Mouse (Mus musculus): Measurements from ENCODE around the gene Atxn1.

Gene Atxn1

DNA sequence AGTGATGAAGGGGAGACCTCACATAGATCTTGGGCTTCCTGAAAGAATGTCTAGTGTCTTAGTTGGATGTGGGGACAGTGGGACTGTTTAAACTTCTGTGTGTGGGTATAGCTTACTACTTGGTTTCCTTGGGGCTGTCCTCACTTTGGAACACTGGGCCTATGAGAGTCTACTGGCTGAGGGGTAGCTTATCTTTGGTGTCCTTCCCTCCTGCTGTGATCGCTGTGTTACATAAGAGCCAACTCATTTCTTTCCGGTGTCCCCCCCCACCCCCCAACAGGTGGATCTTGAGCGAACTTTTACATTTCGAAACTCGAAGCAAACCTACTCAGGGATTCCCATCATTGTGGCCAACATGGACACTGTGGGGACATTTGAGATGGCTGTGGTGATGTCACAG, 450.7 kb downstream of the Atxn1 start:
- CTCF ChIA-PET = interaction anchor here in 2 of 4 experiments (0.6 kb wide), 2 partner anchors 58 to 508 kb away, joined by 3 to 6 read pairs; no protein-coding TSS in a partner anchor
- POLR2A ChIA-PET = interaction anchor here in 2 of 4 experiments (0.6 to 1.0 kb wide), 2 partner anchors 11 to 538 kb away, joined by 3 read pairs; no protein-coding TSS in a partner anchor

DNA sequence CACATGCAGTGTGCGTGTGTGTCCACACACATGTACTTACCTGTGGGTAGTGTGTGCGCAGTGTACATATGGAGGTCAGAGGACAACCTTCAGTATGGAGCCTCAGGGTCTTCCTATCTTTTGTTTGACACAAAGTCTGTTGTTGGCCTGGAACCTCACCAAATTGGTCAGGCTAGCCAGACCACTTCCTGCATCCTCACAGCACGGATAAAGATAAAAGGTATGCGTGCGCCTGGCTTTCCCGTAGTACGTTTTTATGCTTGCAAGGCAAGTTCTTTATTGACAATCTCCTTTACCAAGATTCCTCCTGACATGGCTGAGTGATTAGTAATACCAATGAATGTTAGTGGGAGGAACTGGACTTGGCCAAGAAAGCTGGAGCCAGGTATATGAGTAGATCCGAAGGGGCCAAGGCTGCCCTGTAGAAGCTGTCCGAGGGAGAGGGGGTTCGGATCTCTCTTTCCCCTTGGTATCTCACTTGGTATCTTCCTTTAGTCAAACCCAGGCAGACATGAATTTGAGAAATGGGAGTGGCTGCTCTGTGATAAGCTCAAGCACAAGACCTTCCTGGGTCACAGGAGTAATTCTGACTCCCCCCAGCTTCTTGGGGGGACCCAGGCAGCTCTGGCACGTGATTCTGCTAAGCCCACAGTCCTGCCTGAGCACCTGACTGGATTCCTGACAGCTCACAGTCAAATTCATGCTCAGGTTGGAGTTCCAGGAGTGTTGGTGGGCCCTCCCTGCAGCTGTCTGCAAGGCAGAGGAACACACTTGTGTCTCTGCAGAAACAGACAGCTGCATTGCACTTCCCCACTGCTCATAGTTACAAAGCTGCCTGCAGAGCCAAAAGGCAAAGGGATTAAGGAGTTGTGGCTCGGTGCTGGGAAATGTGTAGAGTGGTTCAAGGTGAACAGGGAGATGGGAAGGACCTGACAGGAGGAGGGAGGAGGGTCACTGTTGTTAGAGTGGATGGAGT, 451.5 kb downstream of the Atxn1 start:
- POLR2A ChIA-PET = interaction anchor here in 2 of 4 experiments (0.6 to 1.0 kb wide), 3 partner anchors 12 to 537 kb away, joined by 3 to 5 read pairs (median 3); no protein-coding TSS in a partner anchor
- CTCF ChIA-PET = interaction anchor here in 2 of 4 experiments (0.6 kb wide), 2 partner anchors 59 to 507 kb away, joined by 3 to 6 read pairs; no protein-coding TSS in a partner anchor

DNA sequence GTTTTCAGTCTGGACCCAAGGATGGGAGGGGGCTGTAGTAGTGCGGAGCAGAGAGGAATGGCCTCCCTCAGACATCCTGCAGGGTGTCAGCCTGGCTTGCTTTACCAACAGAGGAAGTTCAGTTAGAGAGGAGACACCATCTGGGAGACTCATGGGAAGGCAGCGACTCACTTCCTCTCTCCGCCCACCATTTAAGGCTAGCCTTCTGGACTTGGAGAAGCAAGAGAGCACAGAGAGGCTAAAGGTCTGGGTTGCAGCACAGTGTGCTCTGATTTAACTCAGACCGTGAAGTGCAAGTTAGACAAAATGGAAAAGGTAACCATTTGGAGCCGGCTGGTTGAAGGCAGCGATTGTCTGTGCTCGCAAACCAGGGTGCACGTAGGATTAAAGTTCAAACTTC, 452.3 kb downstream of the Atxn1 start:
- ChIA-PET POLR2A (no interaction called here), CTCF (no interaction called here)

GRCm38 (mm10) chr13:45511706-45512435, 452.9 kb downstream of the Atxn1 start:
- ChIA-PET CTCF (interaction anchor here in 2 of 4 experiments (0.7 to 0.9 kb wide), 2 partner anchors 27 to 1292 kb away, joined by 3 to 10 read pairs; no protein-coding TSS in a partner anchor), POLR2A (interaction anchor here in 1 of 4 experiments (1.0 kb wide), 1 partner anchor 10 kb away, joined by 3 read pairs; no protein-coding TSS in a partner anchor)

- ChIA-PET POLR2A (interaction anchor here in 1 of 4 experiments (0.6 to 1.5 kb wide), 2 partner anchors 315 to 778 kb away, joined by 3 read pairs; no protein-coding TSS in a partner anchor), CTCF (interaction anchor here in 3 of 4 experiments (0.5 to 1.2 kb wide), 5 partner anchors 17 to 479 kb away, joined by 3 read pairs; no protein-coding TSS in a partner anchor)
Observed at GRCm38 (mm10) chr13:45509366-45509765, 455.4 kb downstream of the Atxn1 start.

DNA sequence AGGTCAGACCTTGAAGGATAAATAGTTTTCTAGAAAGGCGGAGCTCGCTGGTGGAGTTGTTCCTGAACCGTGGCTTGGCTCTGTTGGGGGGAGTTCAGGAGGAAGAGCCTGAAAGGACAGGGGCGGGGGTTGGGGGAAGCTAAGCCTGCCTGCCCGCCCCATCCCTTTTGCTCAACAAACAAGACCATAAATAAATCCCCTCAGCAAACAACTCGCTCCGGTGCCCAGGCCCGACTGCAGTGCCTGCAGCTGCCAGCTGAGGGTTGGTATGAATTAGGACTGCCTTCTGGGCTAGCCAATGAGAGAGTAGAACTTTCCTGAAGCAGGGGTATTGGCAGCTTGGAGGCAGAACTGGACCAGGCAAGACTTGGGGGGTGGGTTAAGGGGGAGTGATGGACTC, 456.3 kb downstream of the Atxn1 start:
- CTCF ChIA-PET = interaction anchor here in 2 of 4 experiments (1.0 to 1.7 kb wide), 5 partner anchors 31 to 478 kb away, joined by 3 to 7 read pairs (median 3); no protein-coding TSS in a partner anchor
- POLR2A ChIA-PET = interaction anchor here in 2 of 4 experiments (0.5 to 2.2 kb wide), 11 partner anchors 8 to 480 kb away, joined by 3 to 8 read pairs (median 3); no protein-coding TSS in a partner anchor

DNA sequence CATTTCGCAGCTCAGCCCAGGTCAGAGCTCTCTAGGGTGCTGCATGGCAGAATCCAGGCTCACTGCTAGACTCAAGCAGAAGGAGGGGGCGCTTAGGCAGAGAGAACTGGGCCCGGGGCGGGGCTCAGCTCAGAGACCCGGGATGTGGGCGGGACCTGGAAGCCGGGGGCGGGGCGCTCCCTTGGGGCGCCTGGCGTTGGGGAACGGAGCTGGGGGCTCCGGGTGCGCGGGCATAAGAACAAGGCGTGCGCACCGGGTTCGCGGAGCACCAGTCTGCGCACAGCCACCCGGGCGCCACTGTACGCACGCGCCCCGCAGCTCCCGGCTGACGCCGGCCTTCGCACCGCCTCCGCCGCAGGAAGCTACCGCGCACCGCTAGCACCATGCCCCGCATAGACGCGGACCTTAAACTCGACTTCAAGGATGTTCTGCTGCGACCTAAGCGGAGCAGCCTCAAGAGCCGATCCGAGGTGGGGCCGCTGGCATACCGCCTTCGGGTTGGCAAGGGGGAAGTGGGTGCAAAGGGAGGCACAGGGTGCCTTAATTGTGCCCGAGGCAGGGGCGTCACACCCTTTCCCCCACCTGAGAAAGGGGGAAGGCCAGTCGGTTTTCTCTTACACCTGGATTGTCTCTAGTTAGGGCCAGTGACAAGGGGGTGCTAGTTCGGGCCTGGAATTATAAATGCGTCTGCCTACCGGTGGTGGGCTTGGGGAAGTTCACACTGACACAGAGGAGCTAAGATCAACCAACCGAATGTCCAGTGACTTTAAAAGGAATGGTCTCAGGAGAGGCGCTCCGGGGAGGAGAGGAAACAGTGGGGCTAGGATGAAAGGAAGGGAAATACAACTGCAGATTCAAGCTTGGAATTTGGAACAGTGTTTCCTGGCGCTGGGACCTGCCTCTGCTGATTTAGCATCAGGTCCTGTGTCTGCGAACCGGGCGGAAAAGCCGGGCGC, 457.3 kb downstream of the Atxn1 start, which contains the start of gene Gmpr:
Gene Gmpr (plus strand): TSS at position 171 of the 956 bp plus-strand sequence.
- CTCF ChIA-PET = interaction anchor here in 3 of 4 experiments (0.6 to 1.7 kb wide), 12 partner anchors 14 to 771 kb away, joined by 3 to 9 read pairs (median 4); no protein-coding TSS in a partner anchor
- POLR2A ChIA-PET = interaction anchor here in 3 of 4 experiments (0.6 to 2.2 kb wide), 29 partner anchors 8 to 1279 kb away, joined by 3 to 8 read pairs (median 3); partner anchors contain the start of gene Mylip (in 2 of the 3)

- POLR2A ChIA-PET = interaction anchor here in 1 of 4 experiments (0.5 to 0.9 kb wide), 2 partner anchors 115 to 1264 kb away, joined by 3 read pairs; no protein-coding TSS in a partner anchor
- CTCF ChIA-PET = no interaction called here
Observed at GRCm38 (mm10) chr13:45505546-45505945, 459.3 kb downstream of the Atxn1 start.

DNA sequence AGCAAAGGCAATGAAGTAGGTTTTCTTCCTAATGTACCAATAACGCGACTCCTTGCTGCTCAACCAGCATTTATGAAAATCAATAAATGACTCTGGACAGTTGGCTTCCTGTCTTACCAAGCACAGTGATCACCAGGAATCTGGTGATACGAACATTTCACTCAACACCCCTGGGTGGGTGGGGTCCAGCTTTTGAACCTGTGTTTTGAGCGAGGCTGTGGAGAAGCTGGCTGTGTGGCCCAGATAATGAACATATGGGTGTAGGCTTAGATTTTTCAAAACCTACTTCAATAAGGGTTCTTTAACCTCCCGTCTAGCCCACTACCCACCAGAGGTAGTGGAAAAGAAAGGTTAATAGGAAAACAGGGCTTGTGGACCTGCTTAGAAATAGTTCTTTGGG, 462.0 kb downstream of the Atxn1 start:
- POLR2A ChIA-PET = no interaction called here
- CTCF ChIA-PET = interaction anchor here in 3 of 4 experiments (0.6 to 0.8 kb wide), 3 partner anchors 11 to 310 kb away, joined by 4 to 5 read pairs (median 4); no protein-coding TSS in a partner anchor

DNA sequence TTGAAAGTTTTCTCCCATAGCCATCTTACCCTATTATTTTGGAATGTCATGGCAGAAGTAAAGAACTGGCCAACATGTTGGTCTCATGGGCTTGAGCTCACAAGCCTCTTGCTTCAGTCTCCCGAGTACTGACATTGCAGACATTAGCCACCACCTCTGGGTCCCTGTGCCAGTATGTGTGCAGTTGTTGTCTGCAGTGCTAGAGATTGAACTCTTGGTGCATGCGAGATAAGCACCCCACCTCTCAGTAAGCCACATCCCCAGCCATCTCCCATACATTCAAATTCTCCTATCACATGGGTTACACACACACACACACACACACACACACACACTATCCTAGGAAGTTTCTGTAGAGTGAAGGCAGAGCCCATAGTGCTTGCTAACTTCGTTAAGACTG, 464.9 kb downstream of the Atxn1 start:
- CTCF ChIA-PET = no interaction called here
- POLR2A ChIA-PET = interaction anchor here in 1 of 4 experiments (0.6 to 0.7 kb wide), 3 partner anchors 8 to 314 kb away, joined by 3 read pairs; no protein-coding TSS in a partner anchor

Data from embryonic stem cell, embryonic (primary cell).